Mouse (Mus musculus): ENCODE results near the gene Dctn2. TPM values are rescaled to one million over a fixed set of nuclear protein-coding genes. Genes with fewer than 3 reads are reported as not detected.
A peak's percentile ranks its signal among the peaks of the same experiment; 100 is the strongest.
"Not testable (repeated sequence)": the region's sequence is repeated elsewhere in the genome, so short reads cannot be mapped to it uniquely, and the experiment has no call there.

Gene Dctn2
- total RNA-seq, 2 experiments from 2014 or later = 99.8 to 103 TPM

GRCm38 (mm10) chr10:127309167-127309566 is 43.0 kb downstream of the Dctn2 start:
- DNase-seq; intact Hi-C loops (cut with DNase I; ENCODE audit: low total_unique reads): not testable (repeated sequence)

GRCm38 (mm10) chr10:127310523-127311475 is 44.6 kb downstream of the Dctn2 start:
- intact Hi-C loops (cut with DNase I; ENCODE audit: low total_unique reads) = no loop called here
- no peak for DNase-seq

GRCm38 (mm10) chr10:127311476-127312355 is 45.5 kb downstream of the Dctn2 start, which contains the start of gene Mars:
Mars (minus strand) TSS chr10:127311786.
- peak; percentile 91 for DNase-seq
- intact Hi-C loops (cut with DNase I; ENCODE audit: low total_unique reads) = no loop called here

GRCm38 (mm10) chr10:127312356-127312676 is 46.1 kb downstream of the Dctn2 start:
- DNase-seq = peak; percentile 75
- intact Hi-C loops (cut with DNase I; ENCODE audit: low total_unique reads) = no loop called here

GRCm38 (mm10) chr10:127312858-127313257 is 46.7 kb downstream of the Dctn2 start:
- DNase-seq = no peak
- intact Hi-C loops (cut with DNase I; ENCODE audit: low total_unique reads) = no loop called here

- intact Hi-C loops (cut with DNase I; ENCODE audit: low total_unique reads) = not testable (repeated sequence)
Measured at GRCm38 (mm10) chr10:127313516-127313915, 47.3 kb downstream of the Dctn2 start.

GRCm38 (mm10) chr10:127314950-127315349 is 48.8 kb downstream of the Dctn2 start:
- not testable (repeated sequence) for DNase-seq
- intact Hi-C loops (cut with DNase I; ENCODE audit: low total_unique reads) = loop anchor here (5.0 kb wide), 1 partner anchor 1307 kb away; no protein-coding TSS in a partner anchor

More at GRCm38 (mm10) chr10:127313516-127313915, 47.3 kb downstream of the Dctn2 start:
- not testable (repeated sequence) for DNase-seq

- intact Hi-C loops (cut with DNase I; ENCODE audit: low total_unique reads) = loop anchor here (5.0 kb wide), 1 partner anchor 1305 kb away; no protein-coding TSS in a partner anchor
- no peak for DNase-seq
Measured at GRCm38 (mm10) chr10:127317277-127317676, 51.1 kb downstream of the Dctn2 start.

GRCm38 (mm10) chr10:127318009-127318408 is 51.8 kb downstream of the Dctn2 start:
- DNase-seq = no peak
- intact Hi-C loops (cut with DNase I; ENCODE audit: low total_unique reads) = loop anchor here (5.0 kb wide), 1 partner anchor 1304 kb away; no protein-coding TSS in a partner anchor

GRCm38 (mm10) chr10:127319969-127320368 is 53.8 kb downstream of the Dctn2 start:
- no peak for DNase-seq
- intact Hi-C loops (cut with DNase I; ENCODE audit: low total_unique reads) = loop anchor here (5.0 kb wide), 1 partner anchor 1302 kb away; no protein-coding TSS in a partner anchor

GRCm38 (mm10) chr10:127321621-127322020 is 55.5 kb downstream of the Dctn2 start, which contains the start of gene Arhgap9:
Arhgap9 (plus strand) TSS chr10:127321964.
- intact Hi-C loops (cut with DNase I; ENCODE audit: low total_unique reads) = no loop called here
- DNase-seq = no peak

GRCm38 (mm10) chr10:127322178-127322577 is 56.0 kb downstream of the Dctn2 start:
- intact Hi-C loops (cut with DNase I; ENCODE audit: low total_unique reads) = no loop called here
- DNase-seq = no peak

- DNase-seq = no peak
- intact Hi-C loops (cut with DNase I; ENCODE audit: low total_unique reads) = no loop called here
Measured at GRCm38 (mm10) chr10:127322669-127323068, 56.5 kb downstream of the Dctn2 start.

GRCm38 (mm10) chr10:127323131-127323855 is 57.1 kb downstream of the Dctn2 start:
- no peak for DNase-seq
- intact Hi-C loops (cut with DNase I; ENCODE audit: low total_unique reads) = no loop called here

- DNase-seq = no peak
- intact Hi-C loops (cut with DNase I; ENCODE audit: low total_unique reads) = no loop called here
Measured at GRCm38 (mm10) chr10:127324495-127324894, 58.3 kb downstream of the Dctn2 start.

GRCm38 (mm10) chr10:127325454-127326016 is 59.4 kb downstream of the Dctn2 start:
- DNase-seq = no peak
- intact Hi-C loops (cut with DNase I; ENCODE audit: low total_unique reads) = no loop called here

GRCm38 (mm10) chr10:127326017-127326801 is 60.0 kb downstream of the Dctn2 start:
- DNase-seq = peak; percentile 27
- intact Hi-C loops (cut with DNase I; ENCODE audit: low total_unique reads) = no loop called here

- intact Hi-C loops (cut with DNase I; ENCODE audit: low total_unique reads) = no loop called here
Measured at GRCm38 (mm10) chr10:127326828-127327227, 60.7 kb downstream of the Dctn2 start.

More at GRCm38 (mm10) chr10:127326828-127327227, 60.7 kb downstream of the Dctn2 start:
- DNase-seq = peak; percentile 49
